Mouse (Mus musculus) adrenal gland, adult 8-10 months (tissue): Measurements from ENCODE around the gene Mrgprb2. TPM values are rescaled to one million over a fixed set of nuclear protein-coding genes. Genes with fewer than 3 reads are reported as not detected.

ENCODE experiments used
- DNase-seq: peaks from one replicate; pipeline ENCODE4 v3.0.0; 2022
- total RNA-seq, 4 experiments: library from RNA; stranded (reverse); gene quantifications; 2 replicates each; pipeline ENCODE4 v1.2.4; 2022

Gene Mrgprb2
- total RNA-seq = under 1 TPM in 1 of 4 experiments, not detected in 3; 0.14 TPM

DNA sequence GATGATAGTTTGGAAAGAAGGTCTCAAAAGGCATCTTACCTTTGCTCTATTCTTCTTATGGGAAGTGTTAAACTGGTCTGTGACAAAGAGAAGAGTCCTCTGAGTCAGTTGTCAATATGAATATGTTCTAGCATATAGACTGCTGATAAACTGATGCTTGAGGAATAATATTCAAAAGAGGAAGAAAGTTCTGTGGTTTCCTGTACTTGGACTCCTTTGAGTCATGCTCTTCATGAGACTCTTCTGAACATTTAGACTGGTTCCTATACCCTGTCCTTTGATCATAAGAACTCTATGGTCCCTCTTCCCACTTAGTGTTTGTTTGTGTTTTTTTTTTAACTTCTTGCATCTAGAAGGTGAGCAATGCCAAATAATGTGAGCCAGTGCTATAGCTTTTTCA lies at the start of gene Mrgprb2:
Gene Mrgprb2, minus strand, starts transcription at position 101 of the 400 bp plus-strand sequence.
- DNase-seq = no peak

Other genes starting within 250 kb of the Mrgprb2 start
- not detected for gene Mrgprb8, start 169.6 kb downstream of the Mrgprb2 start, total RNA-seq
- under 1 TPM in 1 of 4 experiments, not detected in 3; 0.07 TPM for gene Mrgprb1, start 101.7 kb downstream of the Mrgprb2 start, total RNA-seq
- under 1 TPM in 1 of 4 experiments, not detected in 3; 0.06 TPM for gene Mrgprx2, start 58.8 kb downstream of the Mrgprb2 start, total RNA-seq
- not detected for gene Mrgprb3, start 85.7 kb upstream of the Mrgprb2 start, total RNA-seq
- 10 to 100 TPM; 10.2 to 11.6 (median 11.0) TPM for gene Zdhhc13, start 230.9 kb upstream of the Mrgprb2 start, total RNA-seq